Mouse (Mus musculus): ENCODE results near the gene Olfml2a. TPM values are rescaled to one million over a fixed set of nuclear protein-coding genes. Genes with fewer than 3 reads are reported as not detected.
A peak's percentile ranks its signal among the peaks of the same experiment; 100 is the strongest.

Olfml2a gene
- total RNA-seq (2014; rRNA removed): 6.6 and 11.6 TPM in 2 replicates
- 2.8 and 3.2 TPM in 2 replicates for polyA plus RNA-seq (2015; fragmentation: Nextera tagmentation; extraction: Ambion mirVana)

DNA sequence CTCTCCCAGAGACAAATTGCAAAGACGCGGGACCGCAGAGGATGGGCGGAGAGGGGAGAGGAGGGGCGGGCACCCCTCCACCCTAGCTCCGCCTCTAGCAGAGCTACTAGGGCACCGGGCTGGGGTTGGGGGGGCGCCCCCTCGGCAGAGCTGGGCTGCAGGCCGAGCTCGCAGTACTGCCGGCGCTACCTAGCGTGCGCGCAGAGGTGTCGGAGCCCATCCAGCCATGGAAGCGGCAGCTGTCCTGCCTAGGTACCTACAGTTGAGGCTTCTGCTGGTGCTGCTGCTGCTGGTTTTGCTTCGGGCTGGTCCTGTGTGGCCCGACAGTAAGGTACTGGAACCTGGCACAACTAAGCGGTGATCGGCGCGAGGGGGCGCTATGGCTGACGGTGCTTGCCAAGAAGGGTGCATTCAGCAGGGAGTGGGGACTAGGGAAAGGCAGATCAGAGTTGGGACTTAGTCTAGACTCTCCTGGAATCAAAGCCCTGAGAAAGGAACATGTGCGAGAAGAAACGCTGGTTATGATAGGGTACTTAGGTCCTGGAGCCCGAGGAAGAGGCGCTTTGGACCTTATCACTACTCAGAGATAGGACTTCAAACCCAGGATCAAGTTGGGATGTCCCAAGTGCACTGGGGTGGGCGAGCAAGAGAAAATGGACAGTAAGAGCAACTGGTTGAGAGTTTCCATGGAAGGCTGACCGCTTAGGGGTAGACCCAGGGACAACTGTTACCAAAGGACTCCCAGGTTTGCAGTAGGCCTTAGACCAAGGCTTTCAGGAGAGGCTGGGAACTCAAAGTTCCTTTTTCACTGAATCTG is at the start of gene Olfml2a:
TSS of gene Olfml2a (plus strand) at position 128 of the 817 bp plus-strand sequence.
- DNase-seq (peak; percentile 64), ATAC-seq (peak; percentile 64)
- no peaks in the 10 kb centered on the region for H3K9me3 ChIP-seq (ENCODE audit: low read length)
- no peak within 1 kb of the TSS for H3K27ac ChIP-seq (ENCODE audit: low read depth, low read length)
- WGBS: 10% methylated on average over 29 of the region's 32 CpGs
- peak within 1 kb of the TSS; percentile 80 for H3K4me2 ChIP-seq (ENCODE audit: low read depth)
- TF ChIP-seq CTCF (IDR thresholded peaks at IDR 0.05; ENCODE audit: low read depth): peak; percentile 68
- H3K27me3 ChIP-seq (ENCODE audit: insufficient read depth, low read length): no peaks in the 10 kb centered on the region
- H3K4me1 ChIP-seq (ENCODE audit: insufficient read depth): peaks cover 6% of the 10 kb centered on the region; the same call in 1 of the 2 replicates
- peak within 1 kb of the TSS; percentile 48 for H3K9ac ChIP-seq
- H3K36me3 ChIP-seq (ENCODE audit: insufficient read depth): no peaks in the 10 kb centered on the region
- H3K4me3 ChIP-seq (ENCODE audit: low read depth, low read length): peak within 1 kb of the TSS; percentile 38

DNA sequence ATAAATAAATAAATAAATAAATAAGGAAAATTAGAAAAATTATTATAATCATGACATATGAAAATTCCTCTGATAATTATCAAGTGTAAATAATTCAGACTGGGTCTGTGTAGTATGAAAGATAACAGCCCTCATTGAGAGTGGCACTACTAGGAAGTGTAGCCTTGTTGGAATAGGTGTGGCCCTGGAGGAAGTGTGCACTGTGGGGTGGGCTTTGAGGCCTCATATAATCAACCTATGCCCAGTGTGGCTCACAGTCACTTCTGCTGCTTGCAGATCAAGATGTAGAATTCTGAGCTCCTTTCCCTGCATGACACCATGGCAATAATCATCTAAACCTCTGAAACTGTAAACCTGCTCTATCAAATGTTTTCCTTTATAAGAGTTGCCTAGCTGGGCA is 28.9 kb upstream of the Olfml2a start:
- ATAC-seq (no peak), DNase-seq (no peak)
- H3K4me3 ChIP-seq (ENCODE audit: low read depth, low read length): no peak overlapping the region
- no peaks in the 10 kb centered on the region for H3K36me3 ChIP-seq (ENCODE audit: insufficient read depth)
- H3K4me2 ChIP-seq (ENCODE audit: low read depth): no peak overlapping the region
- no peak overlapping the region for H3K9ac ChIP-seq
- no peak for TF ChIP-seq CTCF (IDR thresholded peaks at IDR 0.05; ENCODE audit: low read depth)
- H3K4me1 ChIP-seq (ENCODE audit: insufficient read depth): no peaks in the 10 kb centered on the region
- H3K27me3 ChIP-seq (ENCODE audit: insufficient read depth, low read length): no peaks in the 10 kb centered on the region
- H3K27ac ChIP-seq (ENCODE audit: low read depth, low read length): no peak overlapping the region
- H3K9me3 ChIP-seq (ENCODE audit: low read length): no peaks in the 10 kb centered on the region

DNA sequence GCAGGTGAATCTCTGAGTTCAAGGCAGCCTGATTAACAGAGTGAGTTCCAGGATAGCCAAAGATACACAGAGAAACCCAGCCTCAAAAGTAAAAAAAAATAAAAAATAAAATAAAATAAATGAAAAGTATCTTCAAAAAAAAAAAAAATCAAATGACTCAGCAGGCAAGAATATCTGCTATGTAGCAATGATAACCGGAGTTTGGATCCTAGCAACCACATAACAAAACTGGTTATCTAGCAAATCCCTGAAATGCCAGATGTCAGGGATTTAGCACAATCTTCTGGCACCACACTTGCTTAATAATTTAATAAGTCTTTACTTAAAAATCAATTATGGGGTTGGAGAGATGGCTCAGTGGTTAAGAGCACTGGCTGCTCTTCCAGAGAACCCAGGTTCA is 27.5 kb upstream of the Olfml2a start:
- Histone ChIP-seq H3K27ac (ENCODE audit: low read depth, low read length) (no peak overlapping the region), H3K4me2 (ENCODE audit: low read depth) (no peak overlapping the region), H3K9me3 (ENCODE audit: low read length) (no peaks in the 10 kb centered on the region), H3K27me3 (ENCODE audit: insufficient read depth, low read length) (no peaks in the 10 kb centered on the region), H3K4me3 (ENCODE audit: low read depth, low read length) (no peak overlapping the region), H3K36me3 (ENCODE audit: insufficient read depth) (no peaks in the 10 kb centered on the region), H3K4me1 (ENCODE audit: insufficient read depth) (no peaks in the 10 kb centered on the region), H3K9ac (no peak overlapping the region)
- no peak for DNase-seq
- no peak for TF ChIP-seq CTCF (IDR thresholded peaks at IDR 0.05; ENCODE audit: low read depth)
- no peak for ATAC-seq
- WGBS: 89% methylated on average over 1 of the region's 1 CpGs

DNA sequence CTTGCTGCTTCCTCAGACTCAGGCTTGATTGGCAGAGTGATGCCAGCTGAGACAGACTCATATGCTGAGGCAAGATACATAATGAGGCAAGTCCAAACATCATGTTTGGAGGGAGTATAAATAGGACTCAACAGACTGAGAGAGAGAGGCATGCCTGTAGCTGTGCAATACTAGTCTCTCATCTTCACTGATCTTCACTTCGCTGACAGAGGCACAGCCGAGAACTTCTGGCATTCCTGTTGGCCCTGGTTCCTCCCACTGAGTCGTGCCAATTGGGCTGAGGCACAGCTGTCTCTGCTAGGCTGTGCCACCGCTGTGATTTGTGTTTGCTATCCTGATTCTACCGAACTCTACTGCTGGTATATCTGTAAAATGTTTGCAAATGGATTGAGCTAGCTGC is 25.7 kb upstream of the Olfml2a start:
- peak; percentile 95 for ATAC-seq
- WGBS: 51% methylated on average over 5 of the region's 5 CpGs
- no peak for TF ChIP-seq CTCF (IDR thresholded peaks at IDR 0.05; ENCODE audit: low read depth)
- Histone ChIP-seq H3K4me2 (ENCODE audit: low read depth) (no peak overlapping the region), H3K27me3 (ENCODE audit: insufficient read depth, low read length) (no peaks in the 10 kb centered on the region), H3K9me3 (ENCODE audit: low read length) (no peaks in the 10 kb centered on the region), H3K36me3 (ENCODE audit: insufficient read depth) (no peaks in the 10 kb centered on the region), H3K27ac (ENCODE audit: low read depth, low read length) (peak overlapping the region; percentile 15; the same call in 1 of the 2 replicates), H3K4me1 (ENCODE audit: insufficient read depth) (no peaks in the 10 kb centered on the region), H3K9ac (no peak overlapping the region), H3K4me3 (ENCODE audit: low read depth, low read length) (no peak overlapping the region)
- DNase-seq: peak; percentile 24

DNA sequence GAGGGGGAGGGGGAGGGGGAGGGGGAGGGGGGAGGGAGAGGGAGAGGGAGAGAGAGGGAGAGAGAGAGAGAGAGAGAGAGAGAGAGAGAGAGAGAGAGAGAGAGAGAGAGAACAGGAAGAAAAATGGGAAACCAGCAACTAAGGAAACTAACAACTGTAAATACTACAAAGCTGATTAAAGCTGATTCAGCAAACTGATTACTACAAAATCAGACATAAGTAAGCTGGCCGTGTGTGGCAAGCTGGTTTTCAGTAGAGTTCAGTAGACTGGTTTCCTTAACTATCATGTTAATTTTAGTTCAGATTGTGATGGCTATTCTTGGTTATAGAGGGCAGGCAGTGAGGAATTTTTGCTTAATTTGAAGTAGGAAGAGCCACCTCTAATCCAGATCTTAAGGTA is 23.2 kb upstream of the Olfml2a start:
- H3K4me1 ChIP-seq (ENCODE audit: insufficient read depth): no peaks in the 10 kb centered on the region
- 67% methylated on average over 1 of the region's 1 CpGs for WGBS
- no peak overlapping the region for H3K4me2 ChIP-seq (ENCODE audit: low read depth)
- ATAC-seq: no peak
- no peak overlapping the region for H3K4me3 ChIP-seq (ENCODE audit: low read depth, low read length)
- DNase-seq: no peak
- H3K27me3 ChIP-seq (ENCODE audit: insufficient read depth, low read length): no peaks in the 10 kb centered on the region
- no peaks in the 10 kb centered on the region for H3K9me3 ChIP-seq (ENCODE audit: low read length)
- H3K27ac ChIP-seq (ENCODE audit: low read depth, low read length): no peak overlapping the region
- no peak overlapping the region for H3K9ac ChIP-seq
- TF ChIP-seq CTCF (IDR thresholded peaks at IDR 0.05; ENCODE audit: low read depth): no peak
- no peaks in the 10 kb centered on the region for H3K36me3 ChIP-seq (ENCODE audit: insufficient read depth)

DNA sequence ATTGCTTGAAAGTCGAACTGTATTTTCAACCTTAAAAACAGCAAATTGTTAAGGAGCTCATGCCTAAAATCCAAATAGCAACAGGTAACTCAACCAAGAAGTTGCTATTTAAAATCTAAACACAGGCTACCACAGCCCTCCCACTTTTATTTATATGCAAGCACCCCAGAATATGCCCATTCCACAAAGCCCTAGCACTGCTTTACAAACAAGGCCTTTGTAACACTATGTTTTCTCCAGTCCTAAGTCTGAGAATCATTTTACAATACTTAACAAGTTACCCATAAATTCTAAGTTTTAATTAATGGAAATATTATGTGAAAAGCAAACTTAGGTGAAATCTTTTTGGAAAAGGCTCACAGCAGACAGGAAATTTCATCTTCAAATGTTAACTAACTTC is 17.3 kb upstream of the Olfml2a start:
- no peak for ATAC-seq
- no peak for TF ChIP-seq CTCF (IDR thresholded peaks at IDR 0.05; ENCODE audit: low read depth)
- Histone ChIP-seq H3K27me3 (ENCODE audit: insufficient read depth, low read length) (no peaks in the 10 kb centered on the region), H3K4me1 (ENCODE audit: insufficient read depth) (no peaks in the 10 kb centered on the region), H3K4me2 (ENCODE audit: low read depth) (no peak overlapping the region), H3K4me3 (ENCODE audit: low read depth, low read length) (no peak overlapping the region), H3K36me3 (ENCODE audit: insufficient read depth) (no peaks in the 10 kb centered on the region), H3K9ac (no peak overlapping the region), H3K9me3 (ENCODE audit: low read length) (no peaks in the 10 kb centered on the region), H3K27ac (ENCODE audit: low read depth, low read length) (no peak overlapping the region)
- WGBS: 39% methylated on average over 1 of the region's 1 CpGs
- no peak for DNase-seq

DNA sequence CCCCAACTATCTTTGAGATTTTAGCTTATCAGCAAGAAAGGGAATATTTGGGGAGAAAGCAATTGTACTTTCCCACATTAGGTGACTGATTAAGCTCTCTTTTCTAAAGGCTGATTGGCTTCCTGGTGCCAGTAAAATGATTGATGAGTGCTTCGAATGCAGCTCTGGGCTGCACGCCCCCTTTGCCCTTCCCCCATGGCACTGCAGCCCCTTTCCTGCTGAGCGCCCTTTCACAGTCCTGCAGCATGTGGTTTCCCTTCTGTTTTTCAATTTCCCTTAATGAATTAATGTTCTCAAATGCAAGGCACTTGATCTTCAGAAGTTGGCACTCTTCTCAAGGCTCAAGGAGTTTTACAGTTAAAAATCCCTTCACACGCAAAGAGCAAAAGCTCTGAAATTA is 16.8 kb upstream of the Olfml2a start:
- Histone ChIP-seq H3K4me1 (ENCODE audit: insufficient read depth) (no peaks in the 10 kb centered on the region), H3K27me3 (ENCODE audit: insufficient read depth, low read length) (no peaks in the 10 kb centered on the region), H3K4me3 (ENCODE audit: low read depth, low read length) (no peak overlapping the region), H3K4me2 (ENCODE audit: low read depth) (no peak overlapping the region), H3K9ac (no peak overlapping the region), H3K36me3 (ENCODE audit: insufficient read depth) (no peaks in the 10 kb centered on the region), H3K9me3 (ENCODE audit: low read length) (no peaks in the 10 kb centered on the region), H3K27ac (ENCODE audit: low read depth, low read length) (no peak overlapping the region)
- 15% methylated on average over 4 of the region's 4 CpGs for WGBS
- no peak for TF ChIP-seq CTCF (IDR thresholded peaks at IDR 0.05; ENCODE audit: low read depth)
- no peak for ATAC-seq
- DNase-seq: no peak
